Mouse (Mus musculus): ENCODE measurements at regions not wholly inside any gene's neighbourhood (a gene's known extent, or its start where the extent isn't known, plus 50 kb on each side); places are given as distances from the start of the nearest gene placed in this dataset.
A peak's percentile ranks its signal among the peaks of the same experiment; 100 is the strongest.

DNA sequence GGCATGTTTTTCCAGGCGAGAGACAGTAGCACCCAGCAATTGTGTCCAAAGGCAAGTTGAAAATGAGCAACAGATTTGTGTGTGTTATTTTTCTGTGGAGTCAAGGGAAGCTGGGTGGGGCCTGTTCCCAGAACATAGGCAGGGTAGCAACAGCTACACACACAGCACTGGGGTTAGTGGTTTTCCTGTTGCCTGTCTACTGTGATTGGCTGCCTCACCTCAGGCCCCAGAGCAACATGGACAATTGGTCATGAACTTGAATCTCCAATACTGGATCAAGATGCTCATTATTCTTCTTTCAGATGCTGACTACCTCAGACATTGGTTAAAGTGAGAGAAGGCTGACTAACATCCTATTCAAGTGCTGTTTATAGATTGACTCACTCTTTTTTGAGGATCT is 188.9 kb downstream of the Gm5426 start:
- H3K36me3 ChIP-seq (ENCODE audit: control insufficient read depth, insufficient read depth), result no peaks in the 10 kb centered on the region
- H3K4me1 ChIP-seq (replicated peaks; ENCODE audit: control insufficient read depth, insufficient read depth, low read length), result no peaks in the 10 kb centered on the region
- no peak for TF ChIP-seq CTCF (IDR thresholded peaks at IDR 0.05; ENCODE audit: low read depth)
- no peak overlapping the region for H3K27ac ChIP-seq (ENCODE audit: low read depth, low read length)
- H3K4me3 ChIP-seq (ENCODE audit: low read depth, low read length), result no peak overlapping the region
- H3K9ac ChIP-seq (ENCODE audit: low read depth, low read length), result no peak overlapping the region
- ATAC-seq, result no peak
- H3K9me3 ChIP-seq (ENCODE audit: control insufficient read depth), result no peaks in the 10 kb centered on the region
- no peaks in the 10 kb centered on the region for H3K27me3 ChIP-seq (replicated peaks; ENCODE audit: control insufficient read depth, insufficient read depth, low read length)
- WGBS, result 87% methylated on average over 1 of the region's 1 CpGs
- no peak overlapping the region for H3K4me2 ChIP-seq (replicated peaks; ENCODE audit: low read depth)

DNA sequence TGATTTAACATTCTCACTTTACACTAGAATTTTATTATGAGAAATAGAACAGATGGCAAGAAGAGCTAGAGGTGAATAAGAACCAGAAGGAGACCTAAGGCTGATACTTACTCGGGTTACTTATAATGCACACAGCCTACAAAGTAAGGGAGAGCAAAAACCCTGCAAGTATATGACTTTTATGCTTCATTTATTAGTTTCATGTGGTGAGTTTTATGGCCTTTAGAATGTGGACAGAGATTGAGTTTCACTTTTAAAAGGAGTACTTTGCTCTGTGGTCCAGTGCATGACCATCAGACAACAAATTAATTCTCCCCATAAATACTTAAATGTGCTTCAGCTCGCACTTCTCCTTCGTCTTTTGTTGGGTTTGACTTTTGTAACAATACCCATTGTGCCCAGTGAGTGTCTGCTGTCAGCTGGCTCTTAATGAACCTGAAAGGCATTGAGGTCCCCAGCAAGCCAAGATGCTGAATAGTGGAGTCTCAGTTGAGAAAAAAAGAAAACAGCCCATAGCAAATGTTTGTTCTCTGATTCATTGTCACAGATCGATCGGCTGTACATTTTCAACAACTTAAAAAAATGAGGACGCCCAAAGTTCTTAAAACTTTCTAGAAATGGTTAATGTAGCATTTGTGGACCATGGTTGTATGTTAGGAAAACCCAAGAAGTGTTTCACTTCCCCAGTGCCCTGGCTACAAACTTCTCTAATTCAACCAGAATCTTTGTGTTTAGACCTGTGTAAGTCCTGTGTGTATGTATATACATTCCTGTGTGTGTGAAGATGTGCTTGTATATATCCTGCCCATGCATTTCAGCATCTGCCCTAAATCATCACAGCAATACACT is 194.5 kb downstream of the Gm5426 start:
- TF ChIP-seq CTCF (IDR thresholded peaks at IDR 0.05; ENCODE audit: low read depth), result no peak
- H3K4me3 ChIP-seq (ENCODE audit: low read depth, low read length), result no peak overlapping the region
- H3K4me2 ChIP-seq (replicated peaks; ENCODE audit: low read depth), result no peak overlapping the region
- H3K27ac ChIP-seq (ENCODE audit: low read depth, low read length), result no peak overlapping the region
- H3K9ac ChIP-seq (ENCODE audit: low read depth, low read length), result no peak overlapping the region
- H3K4me1 ChIP-seq (replicated peaks; ENCODE audit: control insufficient read depth, insufficient read depth, low read length), result no peaks in the 10 kb centered on the region
- H3K9me3 ChIP-seq (ENCODE audit: control insufficient read depth), result no peaks in the 10 kb centered on the region
- ATAC-seq, result peak; percentile 36; the same call in 1 of the 2 replicates
- no peaks in the 10 kb centered on the region for H3K36me3 ChIP-seq (ENCODE audit: control insufficient read depth, insufficient read depth)
- WGBS, result 60% methylated on average over 6 of the region's 6 CpGs
- H3K27me3 ChIP-seq (replicated peaks; ENCODE audit: control insufficient read depth, insufficient read depth, low read length), result no peaks in the 10 kb centered on the region

DNA sequence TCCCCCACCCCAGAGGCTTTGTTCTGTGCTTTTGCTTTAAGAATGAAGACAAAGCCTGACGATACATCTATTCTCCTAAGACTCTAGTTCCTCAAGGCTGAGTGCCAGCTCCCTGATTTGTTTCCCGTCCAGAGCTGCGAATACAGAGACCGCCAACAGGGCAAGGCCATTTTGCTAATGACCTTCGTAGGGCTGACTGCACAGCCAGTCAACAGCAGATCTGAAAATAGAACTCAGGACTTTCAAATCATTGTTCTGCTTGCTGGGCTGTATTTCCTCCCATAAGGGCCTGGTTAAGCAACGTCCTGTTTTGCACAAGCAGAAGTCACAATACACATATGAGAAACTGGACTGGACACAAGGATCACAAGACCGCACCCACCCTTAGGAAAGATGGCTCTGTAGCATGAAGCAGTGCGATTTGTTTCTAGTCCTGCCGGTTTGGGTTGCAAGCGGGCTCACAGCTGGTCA is 196.4 kb downstream of the Gm5426 start:
- H3K9me3 ChIP-seq (ENCODE audit: control insufficient read depth), result no peaks in the 10 kb centered on the region
- 69% methylated on average over 10 of the region's 10 CpGs for WGBS
- no peak for ATAC-seq
- H3K4me2 ChIP-seq (replicated peaks; ENCODE audit: low read depth), result no peak overlapping the region
- H3K27ac ChIP-seq (ENCODE audit: low read depth, low read length), result no peak overlapping the region
- H3K27me3 ChIP-seq (replicated peaks; ENCODE audit: control insufficient read depth, insufficient read depth, low read length), result no peaks in the 10 kb centered on the region
- no peak overlapping the region for H3K9ac ChIP-seq (ENCODE audit: low read depth, low read length)
- TF ChIP-seq CTCF (IDR thresholded peaks at IDR 0.05; ENCODE audit: low read depth), result no peak
- no peaks in the 10 kb centered on the region for H3K36me3 ChIP-seq (ENCODE audit: control insufficient read depth, insufficient read depth)
- H3K4me1 ChIP-seq (replicated peaks; ENCODE audit: control insufficient read depth, insufficient read depth, low read length), result no peaks in the 10 kb centered on the region
- no peak overlapping the region for H3K4me3 ChIP-seq (ENCODE audit: low read depth, low read length)

GRCm38 (mm10) chr10:96333224-96333623 is 196.8 kb downstream of the Gm5426 start:
- peak; percentile 48 for TF ChIP-seq CTCF (IDR thresholded peaks at IDR 0.05; ENCODE audit: low read depth)
- Histone ChIP-seq H3K4me2 (replicated peaks; ENCODE audit: low read depth) (no peak overlapping the region), H3K4me3 (ENCODE audit: low read depth, low read length) (no peak overlapping the region), H3K27ac (ENCODE audit: low read depth, low read length) (no peak overlapping the region), H3K9ac (ENCODE audit: low read depth, low read length) (no peak overlapping the region), H3K36me3 (ENCODE audit: control insufficient read depth, insufficient read depth) (no peaks in the 10 kb centered on the region), H3K4me1 (replicated peaks; ENCODE audit: control insufficient read depth, insufficient read depth, low read length) (no peaks in the 10 kb centered on the region), H3K27me3 (replicated peaks; ENCODE audit: control insufficient read depth, insufficient read depth, low read length) (no peaks in the 10 kb centered on the region), H3K9me3 (ENCODE audit: control insufficient read depth) (no peaks in the 10 kb centered on the region)
- no peak for ATAC-seq
- WGBS, result 72% methylated on average over 6 of the region's 6 CpGs

GRCm38 (mm10) chr10:96336271-96336670 is 199.9 kb downstream of the Gm5426 start:
- Histone ChIP-seq H3K27ac (ENCODE audit: low read depth, low read length) (no peak overlapping the region), H3K27me3 (replicated peaks; ENCODE audit: control insufficient read depth, insufficient read depth, low read length) (no peaks in the 10 kb centered on the region), H3K4me1 (replicated peaks; ENCODE audit: control insufficient read depth, insufficient read depth, low read length) (no peaks in the 10 kb centered on the region), H3K36me3 (ENCODE audit: control insufficient read depth, insufficient read depth) (no peaks in the 10 kb centered on the region), H3K4me3 (ENCODE audit: low read depth, low read length) (no peak overlapping the region), H3K4me2 (replicated peaks; ENCODE audit: low read depth) (no peak overlapping the region), H3K9ac (ENCODE audit: low read depth, low read length) (no peak overlapping the region), H3K9me3 (ENCODE audit: control insufficient read depth) (no peaks in the 10 kb centered on the region)
- ATAC-seq, result no peak
- TF ChIP-seq CTCF (IDR thresholded peaks at IDR 0.05; ENCODE audit: low read depth), result no peak
- WGBS, result 93% methylated on average over 3 of the region's 3 CpGs

DNA sequence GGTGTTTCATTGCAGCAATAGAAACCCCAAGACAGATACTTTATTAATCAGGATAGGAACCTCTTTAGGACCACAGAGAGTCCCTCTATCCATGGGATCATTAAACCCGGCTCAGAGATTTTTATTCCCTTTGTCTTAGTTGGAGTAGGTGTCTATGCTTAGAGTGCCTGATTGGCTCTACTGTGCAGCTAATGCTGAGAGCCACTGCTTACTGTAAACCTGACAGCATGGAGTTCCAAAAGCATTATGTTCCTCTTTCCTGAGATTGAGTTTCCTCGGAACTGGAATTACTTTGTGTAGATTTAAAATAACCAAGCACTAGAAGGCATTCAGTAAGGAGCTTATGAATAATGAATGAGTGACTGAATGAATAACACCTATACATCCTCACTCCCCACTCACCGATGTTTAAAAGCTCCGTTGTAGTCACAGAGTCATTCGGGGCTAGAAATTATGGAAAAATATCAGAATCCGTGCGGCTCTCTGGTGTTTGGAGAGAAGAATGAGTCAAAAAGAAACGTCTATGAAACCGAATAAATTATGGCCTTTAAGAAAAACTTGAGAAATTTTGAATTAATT is 200.8 kb downstream of the Gm5426 start:
- no peaks in the 10 kb centered on the region for H3K27me3 ChIP-seq (replicated peaks; ENCODE audit: control insufficient read depth, insufficient read depth, low read length)
- no peak for TF ChIP-seq CTCF (IDR thresholded peaks at IDR 0.05; ENCODE audit: low read depth)
- H3K27ac ChIP-seq (ENCODE audit: low read depth, low read length), result no peak overlapping the region
- no peaks in the 10 kb centered on the region for H3K4me1 ChIP-seq (replicated peaks; ENCODE audit: control insufficient read depth, insufficient read depth, low read length)
- H3K4me2 ChIP-seq (replicated peaks; ENCODE audit: low read depth), result no peak overlapping the region
- H3K36me3 ChIP-seq (ENCODE audit: control insufficient read depth, insufficient read depth), result no peaks in the 10 kb centered on the region
- ATAC-seq, result no peak
- H3K9me3 ChIP-seq (ENCODE audit: control insufficient read depth), result no peaks in the 10 kb centered on the region
- 87% methylated on average over 9 of the region's 9 CpGs for WGBS
- H3K4me3 ChIP-seq (ENCODE audit: low read depth, low read length), result no peak overlapping the region
- no peak overlapping the region for H3K9ac ChIP-seq (ENCODE audit: low read depth, low read length)
